Mouse (Mus musculus) intestine, embryonic 14.5 days (tissue): Measurements from ENCODE around the gene Mrpl51. TPM values are rescaled to one million over a fixed set of nuclear protein-coding genes. Genes with fewer than 3 reads are reported as not detected.
A peak's percentile ranks its signal among the peaks of the same experiment; 100 is the strongest.

ENCODE experiments used
- ATAC-seq: fragments of 200-750 bp; cut with Nextera tagmentation; replicated peaks from 2 replicates; pipeline ENCODE4 v1.8.0; 2017; ENCODE audit warnings: low read depth, moderate number of reproducible peaks, moderate TSS enrichment, moderate library complexity; ENCODE audit not compliant: low FRiP score, low TSS enrichment
- DNase-seq: peaks from one replicate; pipeline ENCODE4 v3.0.0-alpha.2; 2018; ENCODE audit warnings: low spot score
- H3K27ac ChIP-seq: fragments of 300-500 bp; sonication (generic); 2 replicates; pipeline ENCODE4 v1.5.1; 2014; ENCODE audit warnings: low read depth, mild to moderate bottlenecking, control low read depth
- H3K27me3 ChIP-seq: fragments of 300-500 bp; sonication (generic); replicated peaks from 2 replicates; pipeline ENCODE4 v1.6.1; 2014; ENCODE audit warnings: low read length, control low read depth; ENCODE audit not compliant: control insufficient read depth, insufficient read depth
- H3K36me3 ChIP-seq: fragments of 300-500 bp; sonication (generic); 2 replicates; pipeline ENCODE4 v1.6.1; 2014; ENCODE audit warnings: low read length, control low read depth; ENCODE audit not compliant: control insufficient read depth, insufficient read depth
- H3K4me1 ChIP-seq: fragments of 300-500 bp; sonication (generic); replicated peaks from 2 replicates; pipeline ENCODE4 v1.6.1; 2014; ENCODE audit warnings: low read length, control low read depth, mixed read lengths; ENCODE audit not compliant: control insufficient read depth, insufficient read depth
- H3K4me2 ChIP-seq: fragments of 300-500 bp; sonication (generic); 2 replicates; pipeline ENCODE4 v1.6.1; 2014; ENCODE audit warnings: low read length
- H3K4me3 ChIP-seq: fragments of 300-500 bp; sonication (generic); 2 replicates; pipeline ENCODE4 v1.5.1; 2014; ENCODE audit warnings: low read depth, low read length, control low read depth, mixed read lengths
- H3K9ac ChIP-seq: fragments of 300-500 bp; sonication (generic); 2 replicates; pipeline ENCODE4 v1.6.1; 2014; ENCODE audit warnings: mild to moderate bottlenecking, low read length
- H3K9me3 ChIP-seq: fragments of 300-500 bp; sonication (generic); 2 replicates; pipeline ENCODE4 v1.6.1; 2016; ENCODE audit warnings: low read length, control low read depth; ENCODE audit not compliant: control insufficient read depth
- WGBS: fragments of 180-500 bp; shearing (Covaris S2); extraction: QIAGEN DNeasy Blood & Tissue Kit; methylation state at CpG from one replicate; pipeline ENCODE4 v1.1.7; 2014; 5-methylcytosine and 5-hydroxymethylcytosine counted together
- polyA plus RNA-seq: library from polyadenylated mRNA; unstranded; fragments of >200 nt; fragmentation: Nextera tagmentation; extraction: Ambion mirVana; gene quantifications from 2 replicates; pipeline ENCODE4 v1.2.1, GENCODE M21; 2014

Mrpl51 gene
- polyA plus RNA-seq, 1 experiment from 2014 or later, result 221 TPM

DNA sequence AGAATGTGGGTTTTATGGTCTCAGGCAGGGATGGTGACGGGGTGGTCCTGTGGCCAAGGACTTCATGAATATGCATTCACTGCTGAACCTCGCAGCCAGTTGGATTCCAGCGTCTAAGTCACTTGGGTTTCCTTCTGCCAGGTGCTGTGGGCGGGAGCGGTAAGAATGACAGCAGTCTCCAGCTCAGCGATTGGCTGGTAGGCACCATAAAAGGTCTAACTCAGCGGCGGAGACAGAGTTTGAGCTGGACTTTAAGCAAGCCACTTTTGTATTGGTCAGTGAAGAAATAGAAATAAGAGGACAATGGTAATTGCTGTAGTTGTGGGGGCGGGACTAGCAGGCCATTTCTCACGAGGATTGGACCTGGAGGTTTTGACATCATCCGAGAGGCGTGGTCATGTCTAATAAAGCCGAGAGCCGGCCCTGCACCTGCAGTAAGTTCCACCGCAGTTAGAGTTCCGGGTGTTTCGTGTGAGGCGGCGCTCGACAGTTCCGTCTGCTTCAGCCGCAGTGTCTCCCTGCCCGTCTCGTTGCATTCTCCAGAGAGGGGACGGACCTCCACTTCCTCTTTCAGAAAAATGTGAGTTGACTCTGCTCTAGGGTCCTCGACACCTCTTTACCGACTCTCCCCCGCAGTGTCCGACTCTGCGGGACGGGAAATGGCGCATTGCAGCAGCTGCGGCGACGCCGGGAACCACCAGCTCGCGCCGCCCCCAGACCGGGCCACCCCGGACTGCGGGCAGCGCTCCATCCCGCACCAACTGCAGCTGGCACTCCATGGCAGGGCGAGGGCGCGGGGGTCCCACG lies 23.8 kb downstream of the Mrpl51 start, which contains the start of gene Vamp1:
Gene Vamp1 (plus strand): TSS at position 404 of the 807 bp plus-strand sequence.
- WGBS, result under 1% methylated on average over 48 of the region's 48 CpGs

DNA sequence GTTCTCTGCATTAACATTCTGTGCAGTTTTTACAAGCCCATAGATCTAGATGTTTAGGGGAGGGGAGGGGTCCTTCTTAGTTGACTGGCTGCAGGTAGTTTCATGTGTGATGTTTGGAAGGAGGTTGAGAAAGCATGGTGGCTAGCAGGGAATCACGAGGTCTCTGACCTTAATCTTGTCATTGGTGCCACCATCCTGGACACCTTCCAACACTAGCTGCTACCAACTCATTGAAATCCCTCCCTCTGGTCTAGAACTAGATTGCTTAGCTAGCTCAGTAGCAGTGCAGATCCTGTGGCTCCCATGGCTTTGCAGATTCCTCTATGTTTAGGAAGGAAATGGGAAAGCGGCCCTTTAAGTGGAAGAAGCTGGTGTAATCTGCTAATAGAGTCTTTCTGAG lies 25.3 kb downstream of the Mrpl51 start:
- H3K36me3 ChIP-seq, result no peaks in the 10 kb centered on the region
- H3K9me3 ChIP-seq, result no peaks in the 10 kb centered on the region
- no peak overlapping the region for H3K4me2 ChIP-seq
- H3K27ac ChIP-seq, result no peak overlapping the region
- no peaks in the 10 kb centered on the region; the same call in 1 of the 2 replicates for H3K4me1 ChIP-seq
- peaks cover 16% of the 10 kb centered on the region for H3K27me3 ChIP-seq
- H3K9ac ChIP-seq, result no peak overlapping the region
- no peak for DNase-seq
- no peak for ATAC-seq
- WGBS, result 90% methylated on average over 2 of the region's 2 CpGs
- H3K4me3 ChIP-seq, result no peak overlapping the region

More for the DNA sequence above, 23.8 kb downstream of the Mrpl51 start, which contains the start of gene Vamp1:
- Histone ChIP-seq H3K4me2 (peak within 1 kb of the TSS; percentile 97), H3K4me1 (no peaks in the 10 kb centered on the region; the same call in 1 of the 2 replicates), H3K9me3 (no peaks in the 10 kb centered on the region), H3K27me3 (peaks cover 16% of the 10 kb centered on the region), H3K9ac (peak within 1 kb of the TSS; percentile 64), H3K4me3 (peak within 1 kb of the TSS; percentile 65), H3K27ac (peak within 1 kb of the TSS; percentile 75), H3K36me3 (no peaks in the 10 kb centered on the region)
- ATAC-seq (peak; percentile 97), DNase-seq (peak; percentile 92)

DNA sequence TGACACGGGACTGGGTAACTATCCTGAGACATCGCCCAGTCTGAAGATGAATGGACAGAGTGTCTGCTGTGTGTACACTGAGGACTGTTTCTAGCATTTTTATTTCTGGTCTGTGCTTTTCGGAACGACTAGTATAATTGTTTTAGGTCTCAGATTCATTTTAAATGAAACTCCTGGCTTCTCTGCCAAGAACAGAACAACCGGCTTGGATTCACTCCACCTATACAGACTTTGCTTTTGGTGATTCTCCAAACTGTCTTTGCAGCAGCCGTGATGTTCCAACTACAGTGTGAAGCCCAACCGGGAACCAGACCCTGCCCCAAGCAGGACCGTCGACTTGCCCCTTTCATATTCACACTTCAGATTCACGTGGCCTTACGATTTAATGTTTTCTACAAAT lies 26.3 kb downstream of the Mrpl51 start:
- no peak for ATAC-seq
- H3K27ac ChIP-seq, result no peak overlapping the region
- peaks cover 11% of the 10 kb centered on the region for H3K27me3 ChIP-seq
- no peaks in the 10 kb centered on the region; the same call in 1 of the 2 replicates for H3K4me1 ChIP-seq
- 86% methylated on average over 11 of the region's 11 CpGs for WGBS
- DNase-seq, result no peak
- H3K9ac ChIP-seq, result no peak overlapping the region
- no peaks in the 10 kb centered on the region for H3K9me3 ChIP-seq
- no peak overlapping the region for H3K4me3 ChIP-seq
- no peaks in the 10 kb centered on the region for H3K36me3 ChIP-seq
- H3K4me2 ChIP-seq, result no peak overlapping the region

DNA sequence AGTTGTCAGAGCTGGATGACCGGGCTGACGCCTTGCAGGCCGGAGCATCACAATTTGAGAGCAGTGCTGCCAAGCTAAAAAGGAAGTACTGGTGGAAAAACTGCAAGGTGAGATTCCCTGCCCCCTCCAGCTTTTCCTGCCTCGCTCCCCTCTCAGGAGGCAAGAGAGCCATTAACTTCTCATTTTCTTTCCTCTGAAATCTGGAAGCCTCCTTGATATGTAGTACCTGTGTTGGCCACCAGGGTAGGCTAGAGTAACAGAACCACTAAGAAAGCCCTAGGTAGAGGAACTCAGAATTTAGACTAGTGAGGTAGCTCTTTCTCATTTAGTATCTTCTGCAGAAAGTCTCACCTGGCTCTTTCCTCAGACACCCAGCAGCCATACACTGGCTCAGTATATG lies 27.4 kb downstream of the Mrpl51 start:
- H3K4me1 ChIP-seq, result no peaks in the 10 kb centered on the region; the same call in 1 of the 2 replicates
- H3K27me3 ChIP-seq, result peaks cover 3% of the 10 kb centered on the region
- no peaks in the 10 kb centered on the region for H3K36me3 ChIP-seq
- ATAC-seq, result no peak
- H3K9me3 ChIP-seq, result no peaks in the 10 kb centered on the region
- no peak overlapping the region for H3K9ac ChIP-seq
- no peak for DNase-seq
- H3K4me2 ChIP-seq, result no peak overlapping the region
- H3K27ac ChIP-seq, result no peak overlapping the region
- 76% methylated on average over 4 of the region's 4 CpGs for WGBS
- H3K4me3 ChIP-seq, result no peak overlapping the region

DNA sequence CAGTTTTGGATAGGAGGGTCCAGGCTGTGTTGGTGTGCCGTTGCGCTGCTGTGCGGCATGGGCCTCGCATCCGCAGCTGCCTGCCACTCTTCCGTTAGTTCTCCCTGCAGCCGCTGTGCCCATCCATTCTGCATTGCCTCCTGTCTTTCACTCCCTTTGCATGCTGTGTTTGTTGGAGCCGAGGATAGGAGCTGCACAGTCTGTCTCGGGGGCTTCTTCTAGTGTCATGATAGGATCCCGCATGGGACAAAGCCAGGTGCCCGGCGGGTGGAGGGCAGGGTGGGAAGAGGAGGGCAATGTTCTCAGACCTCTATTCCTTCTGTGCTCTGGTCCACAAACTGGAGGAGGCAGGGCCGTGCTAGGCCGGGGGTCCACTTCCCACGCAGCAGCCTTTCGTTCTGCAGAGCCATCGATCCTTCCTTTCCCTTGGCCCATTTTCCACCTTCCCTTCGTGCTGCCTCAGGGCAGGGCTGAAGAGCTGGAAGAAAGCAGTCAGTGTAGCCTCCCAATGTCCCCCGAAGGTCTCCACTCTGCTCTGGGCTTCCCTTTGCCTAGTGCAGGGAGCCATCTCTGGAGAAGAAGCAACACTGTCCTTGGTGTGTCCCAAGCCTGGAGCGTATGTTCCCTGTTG lies 29.6 kb downstream of the Mrpl51 start:
- Histone ChIP-seq H3K4me3 (no peak overlapping the region), H3K27me3 (peaks cover 3% of the 10 kb centered on the region), H3K4me1 (no peaks in the 10 kb centered on the region; the same call in 1 of the 2 replicates), H3K9me3 (no peaks in the 10 kb centered on the region), H3K36me3 (no peaks in the 10 kb centered on the region), H3K27ac (no peak overlapping the region), H3K9ac (no peak overlapping the region), H3K4me2 (no peak overlapping the region)
- no peak for DNase-seq
- 91% methylated on average over 20 of the region's 20 CpGs for WGBS
- ATAC-seq, result no peak

DNA sequence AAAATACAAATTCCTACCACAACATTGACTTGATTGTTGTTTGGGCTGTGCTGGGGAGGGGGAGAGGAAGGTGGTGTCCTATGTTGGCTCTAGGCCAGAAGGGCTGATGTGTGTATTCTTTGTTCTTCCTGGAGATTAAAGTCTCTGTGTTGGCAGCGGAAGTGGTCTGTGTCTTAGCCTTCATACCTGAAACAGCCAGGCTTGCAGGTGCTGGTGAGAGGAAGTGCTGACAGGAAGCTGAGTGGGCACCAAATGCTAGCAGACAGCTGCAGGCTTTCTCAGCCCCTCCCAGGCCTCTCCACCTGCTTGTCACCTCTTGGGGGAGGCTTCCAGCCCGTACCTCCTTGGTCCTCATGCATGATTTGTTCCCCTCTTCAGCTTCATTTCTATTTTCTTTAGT lies 30.5 kb downstream of the Mrpl51 start:
- Histone ChIP-seq H3K27me3 (no peaks in the 10 kb centered on the region), H3K4me1 (no peaks in the 10 kb centered on the region), H3K9me3 (no peaks in the 10 kb centered on the region), H3K4me3 (no peak overlapping the region), H3K9ac (no peak overlapping the region), H3K36me3 (no peaks in the 10 kb centered on the region), H3K27ac (no peak overlapping the region), H3K4me2 (no peak overlapping the region)
- ATAC-seq (no peak), DNase-seq (no peak)
- 49% methylated on average over 2 of the region's 2 CpGs for WGBS

DNA sequence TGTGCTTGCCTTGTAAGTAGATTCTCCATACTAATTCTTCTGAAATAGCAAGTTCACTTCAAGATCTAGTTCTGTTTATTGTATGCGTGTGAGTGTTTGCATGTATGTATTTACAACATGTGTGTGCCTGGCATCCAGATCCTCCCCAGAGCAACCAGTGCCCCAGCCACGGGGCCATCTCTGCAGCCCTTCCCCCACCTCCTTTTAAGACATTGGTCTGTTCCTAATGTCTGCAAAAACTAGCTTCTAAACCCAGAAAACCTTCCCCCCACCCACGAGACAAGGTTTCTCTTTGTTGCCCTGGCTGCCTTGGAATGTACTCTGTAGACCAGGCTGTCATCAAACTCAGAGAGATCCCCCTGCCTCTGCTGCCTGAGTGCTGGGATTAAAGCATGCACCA lies 31.0 kb downstream of the Mrpl51 start:
- H3K9ac ChIP-seq, result no peak overlapping the region
- no peak overlapping the region for H3K27ac ChIP-seq
- no peaks in the 10 kb centered on the region for H3K9me3 ChIP-seq
- ATAC-seq, result no peak
- no peaks in the 10 kb centered on the region for H3K27me3 ChIP-seq
- no peak overlapping the region for H3K4me2 ChIP-seq
- DNase-seq, result no peak
- 77% methylated on average over 3 of the region's 3 CpGs for WGBS
- H3K4me3 ChIP-seq, result no peak overlapping the region
- no peaks in the 10 kb centered on the region for H3K4me1 ChIP-seq
- no peaks in the 10 kb centered on the region for H3K36me3 ChIP-seq

DNA sequence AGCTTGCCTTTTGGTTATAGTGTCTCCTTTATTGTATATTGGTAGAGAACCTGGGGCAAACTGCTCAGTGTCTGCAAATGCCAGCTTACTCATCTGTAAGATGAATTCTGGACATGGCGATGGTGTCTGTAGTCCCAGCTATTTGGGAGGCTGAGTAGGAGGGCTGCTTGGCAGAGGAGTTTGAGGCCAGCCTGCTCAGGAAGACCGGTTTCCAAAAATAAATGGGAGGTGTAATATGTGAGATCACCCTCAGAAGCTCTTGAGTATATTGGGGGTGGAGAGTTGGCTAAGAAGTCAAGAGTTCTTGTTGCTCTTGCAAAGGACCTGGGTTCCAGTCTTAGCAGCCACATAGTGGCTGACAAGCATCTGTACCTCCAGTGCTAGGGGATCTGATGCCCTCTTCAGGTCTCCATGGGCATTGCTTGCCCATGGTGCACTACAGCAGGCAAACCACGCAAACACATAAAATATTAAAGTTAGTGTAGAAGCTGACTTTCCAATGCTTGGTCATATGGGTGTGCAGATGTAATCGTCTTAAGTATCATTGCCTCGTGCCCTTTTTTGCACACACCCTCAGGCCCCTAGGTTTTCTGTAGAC lies 34.0 kb downstream of the Mrpl51 start:
- ATAC-seq (no peak), DNase-seq (no peak)
- 77% methylated on average over 5 of the region's 5 CpGs for WGBS
- no peaks in the 10 kb centered on the region for H3K27me3 ChIP-seq
- no peak overlapping the region for H3K4me3 ChIP-seq
- H3K36me3 ChIP-seq, result no peaks in the 10 kb centered on the region
- H3K27ac ChIP-seq, result no peak overlapping the region
- no peak overlapping the region for H3K4me2 ChIP-seq
- H3K4me1 ChIP-seq, result no peaks in the 10 kb centered on the region; the same call in 1 of the 2 replicates
- H3K9me3 ChIP-seq, result no peaks in the 10 kb centered on the region
- no peak overlapping the region for H3K9ac ChIP-seq
